Mouse (Mus musculus) retina, embryonic 14.5 days (tissue): ENCODE results near the gene Ccna1.
A peak's percentile ranks its signal among the peaks of the same experiment; 100 is the strongest.

Experiments
- DNase-seq: peaks from one replicate; pipeline ENCODE4 v3.0.0-alpha.2; 2015; ENCODE audit warnings: low spot score

Gene Ccna1

GRCm38 (mm10) chr3:55055038-55055746 lies at the start of gene Ccna1:
Ccna1 (minus strand) TSS chr3:55055501.
- DNase-seq = peak; percentile 82

- DNase-seq = no peak
Observed at GRCm38 (mm10) chr3:55101092-55101491, 45.8 kb upstream of the Ccna1 start.

- DNase-seq = no peak
Observed at GRCm38 (mm10) chr3:55098990-55099389, 43.7 kb upstream of the Ccna1 start.

- DNase-seq = peak; percentile 58
Observed at GRCm38 (mm10) chr3:55098014-55098413, 42.7 kb upstream of the Ccna1 start.

- DNase-seq = no peak
Observed at GRCm38 (mm10) chr3:55097186-55097585, 41.9 kb upstream of the Ccna1 start.

GRCm38 (mm10) chr3:55096655-55097005 lies 41.3 kb upstream of the Ccna1 start:
- no peak for DNase-seq

- DNase-seq = peak; percentile 49
Observed at GRCm38 (mm10) chr3:55095968-55096654, 40.8 kb upstream of the Ccna1 start.

- no peak for DNase-seq
Observed at GRCm38 (mm10) chr3:55093161-55093560, 37.9 kb upstream of the Ccna1 start.

- no peak for DNase-seq
Observed at GRCm38 (mm10) chr3:55089291-55089690, 34.0 kb upstream of the Ccna1 start.

- no peak for DNase-seq
Observed at GRCm38 (mm10) chr3:55088843-55089242, 33.5 kb upstream of the Ccna1 start.

- DNase-seq = no peak
Observed at GRCm38 (mm10) chr3:55088359-55088758, 33.1 kb upstream of the Ccna1 start.

- DNase-seq = no peak
Observed at GRCm38 (mm10) chr3:55087360-55087759, 32.1 kb upstream of the Ccna1 start.

- no peak for DNase-seq
Observed at GRCm38 (mm10) chr3:55086948-55087347, 31.6 kb upstream of the Ccna1 start.

- no peak for DNase-seq
Observed at GRCm38 (mm10) chr3:55085716-55086115, 30.4 kb upstream of the Ccna1 start.

- no peak for DNase-seq
Observed at GRCm38 (mm10) chr3:55084781-55085180, 29.5 kb upstream of the Ccna1 start.

GRCm38 (mm10) chr3:55080055-55080454 lies 24.8 kb upstream of the Ccna1 start:
- peak; percentile 94 for DNase-seq

GRCm38 (mm10) chr3:55079619-55080018 lies 24.3 kb upstream of the Ccna1 start:
- no peak for DNase-seq

GRCm38 (mm10) chr3:55078233-55078632 lies 22.9 kb upstream of the Ccna1 start:
- no peak for DNase-seq

- DNase-seq = peak; percentile 74
Observed at GRCm38 (mm10) chr3:55075294-55075648, 20.0 kb upstream of the Ccna1 start.

GRCm38 (mm10) chr3:55074576-55075293 lies 19.4 kb upstream of the Ccna1 start:
- DNase-seq = no peak

GRCm38 (mm10) chr3:55067791-55068434 lies 12.6 kb upstream of the Ccna1 start:
- DNase-seq = no peak

- no peak for DNase-seq
Observed at GRCm38 (mm10) chr3:55066666-55067023, 11.3 kb upstream of the Ccna1 start.
